Mouse (Mus musculus) limb, embryonic 14.5 days (tissue): ENCODE measurements at regions not wholly inside any gene's neighbourhood (a gene's known extent, or its start where the extent isn't known, plus 50 kb on each side); places are given as distances from the start of the nearest gene placed in this dataset.

ENCODE experiments used
- ATAC-seq: fragments of 200-750 bp; cut with Nextera tagmentation; 2 replicates; pipeline ENCODE4 v1.8.0; 2017; ENCODE audit warnings: low read depth, moderate number of reproducible peaks, moderate TSS enrichment; ENCODE audit not compliant: low FRiP score
- DNase-seq: peaks from one replicate; pipeline ENCODE4 v3.0.0-alpha.2; 2015; ENCODE audit warnings: low spot score
- H3K27ac ChIP-seq: fragments of 300-500 bp; sonication (generic); replicated peaks from 2 replicates; pipeline ENCODE4 v1.5.1; 2014; ENCODE audit warnings: low read depth, mild to moderate bottlenecking, low read length, moderate library complexity, mixed read lengths
- H3K27me3 ChIP-seq: fragments of 300-500 bp; sonication (generic); 2 replicates; pipeline ENCODE4 v1.6.1; 2014; ENCODE audit warnings: low read length, mixed read lengths; ENCODE audit not compliant: control insufficient read depth, insufficient read depth
- H3K36me3 ChIP-seq: fragments of 300-500 bp; sonication (generic); 2 replicates; pipeline ENCODE4 v1.6.1; 2014; ENCODE audit warnings: mild to moderate bottlenecking, low read length, moderate library complexity, mixed read lengths; ENCODE audit not compliant: control insufficient read depth, insufficient read depth
- H3K4me1 ChIP-seq: fragments of 300-500 bp; sonication (generic); 2 replicates; pipeline ENCODE4 v1.6.1; 2014; ENCODE audit warnings: antibody characterized with exemption, low read length, mixed read lengths; ENCODE audit not compliant: control insufficient read depth, insufficient read depth
- H3K4me2 ChIP-seq: fragments of 300-500 bp; sonication (generic); replicated peaks from 2 replicates; pipeline ENCODE4 v1.6.1; 2014; ENCODE audit warnings: low read depth, mild to moderate bottlenecking, low read length, moderate library complexity; ENCODE audit not compliant: severe bottlenecking
- H3K4me3 ChIP-seq: fragments of 300-500 bp; sonication (generic); replicated peaks from 2 replicates; pipeline ENCODE4 v1.5.1; 2014; ENCODE audit warnings: low read length
- H3K9ac ChIP-seq: fragments of 300-500 bp; sonication (generic); 2 replicates; pipeline ENCODE4 v1.6.1; 2014; ENCODE audit warnings: mild to moderate bottlenecking, low read depth, low read length, moderate library complexity; ENCODE audit not compliant: severe bottlenecking
- H3K9me3 ChIP-seq: fragments of 300-500 bp; sonication (generic); 2 replicates; pipeline ENCODE4 v1.6.1; 2016; ENCODE audit warnings: low read length; ENCODE audit not compliant: control insufficient read depth
- POLR2A ChIP-seq: fragments of 200-500 bp; IDR thresholded peaks from 2 replicates; pipeline ENCODE4 v1.8.0; 2012; ENCODE audit warnings: inconsistent platforms, mild to moderate bottlenecking, moderate library complexity, borderline replicate concordance; ENCODE audit not compliant: insufficient read depth, insufficient read length; ENCODE audit errors: extremely low read depth
- WGBS: fragments of 180-500 bp; shearing (Covaris S2); extraction: QIAGEN DNeasy Blood & Tissue Kit; methylation state at CpG from one replicate; pipeline ENCODE4 v1.1.7; 2014; 5-methylcytosine and 5-hydroxymethylcytosine counted together

DNA sequence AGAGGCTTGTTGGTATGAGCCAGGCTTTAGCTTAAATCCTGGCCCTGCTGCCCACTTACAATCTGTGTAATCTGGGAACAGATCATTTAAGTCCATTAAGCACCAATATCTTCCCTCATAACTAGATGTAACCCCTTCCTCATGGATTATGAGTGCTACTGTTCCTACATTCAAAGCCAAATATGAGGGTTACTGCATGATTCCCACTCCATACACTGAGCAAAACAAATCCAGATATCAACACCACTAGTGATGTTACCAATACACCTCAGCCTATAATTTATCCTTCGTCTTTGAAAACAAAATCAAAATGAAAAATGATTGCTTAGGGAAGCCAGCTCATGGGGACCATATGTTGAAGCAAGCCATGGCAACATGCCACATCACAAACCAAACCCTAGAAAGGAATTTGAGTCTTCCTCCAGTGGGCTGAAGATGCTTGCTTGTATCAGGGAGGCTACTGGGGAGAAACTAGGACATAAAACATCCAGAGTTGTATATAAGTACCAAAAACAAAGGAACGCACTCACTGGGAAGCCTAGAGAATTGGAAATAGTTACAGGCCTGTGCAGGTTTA lies 531.8 kb upstream of the Cdh11 start:
- Histone ChIP-seq H3K9ac (no peak overlapping the region), H3K27ac (no peak overlapping the region), H3K27me3 (no peaks in the 10 kb centered on the region), H3K4me1 (peaks cover 9% of the 10 kb centered on the region; the same call in 1 of the 2 replicates), H3K9me3 (no peaks in the 10 kb centered on the region), H3K36me3 (no peaks in the 10 kb centered on the region), H3K4me2 (no peak overlapping the region), H3K4me3 (no peak overlapping the region)
- no peak for TF ChIP-seq POLR2A
- DNase-seq (peak; percentile 19), ATAC-seq (no peak)
- 79% methylated on average over 2 of the region's 2 CpGs for WGBS

- no peaks in the 10 kb centered on the region for H3K27me3 ChIP-seq
- ATAC-seq, result no peak
- no peaks in the 10 kb centered on the region for H3K36me3 ChIP-seq
- H3K27ac ChIP-seq, result no peak overlapping the region
- peaks cover 5% of the 10 kb centered on the region; the same call in 1 of the 2 replicates for H3K4me1 ChIP-seq
- DNase-seq, result no peak
- H3K9ac ChIP-seq, result no peak overlapping the region
- no peak overlapping the region for H3K4me2 ChIP-seq
- H3K4me3 ChIP-seq, result no peak overlapping the region
- TF ChIP-seq POLR2A, result no peak
- H3K9me3 ChIP-seq, result no peaks in the 10 kb centered on the region
Observed at GRCm38 (mm10) chr8:103324016-103324665, 538.7 kb upstream of the Cdh11 start.

- H3K9me3 ChIP-seq, result no peaks in the 10 kb centered on the region
- DNase-seq (no peak), ATAC-seq (no peak)
- H3K27me3 ChIP-seq, result no peaks in the 10 kb centered on the region
- H3K4me2 ChIP-seq, result no peak overlapping the region
- H3K27ac ChIP-seq, result no peak overlapping the region
- H3K36me3 ChIP-seq, result no peaks in the 10 kb centered on the region
- TF ChIP-seq POLR2A, result no peak
- H3K4me1 ChIP-seq, result no peaks in the 10 kb centered on the region
- no peak overlapping the region for H3K9ac ChIP-seq
- H3K4me3 ChIP-seq, result no peak overlapping the region
- 66% methylated on average over 2 of the region's 2 CpGs for WGBS
Observed at GRCm38 (mm10) chr8:103331415-103331814, 546.0 kb upstream of the Cdh11 start.

- Histone ChIP-seq H3K4me2 (no peak overlapping the region), H3K27me3 (no peaks in the 10 kb centered on the region), H3K27ac (no peak overlapping the region), H3K9me3 (no peaks in the 10 kb centered on the region), H3K4me1 (no peaks in the 10 kb centered on the region), H3K9ac (no peak overlapping the region), H3K36me3 (no peaks in the 10 kb centered on the region), H3K4me3 (no peak overlapping the region)
- TF ChIP-seq POLR2A, result no peak
- WGBS, result 94% methylated on average over 3 of the region's 3 CpGs
- DNase-seq (no peak), ATAC-seq (no peak)
Observed at GRCm38 (mm10) chr8:103337314-103337713, 551.9 kb upstream of the Cdh11 start.

DNA sequence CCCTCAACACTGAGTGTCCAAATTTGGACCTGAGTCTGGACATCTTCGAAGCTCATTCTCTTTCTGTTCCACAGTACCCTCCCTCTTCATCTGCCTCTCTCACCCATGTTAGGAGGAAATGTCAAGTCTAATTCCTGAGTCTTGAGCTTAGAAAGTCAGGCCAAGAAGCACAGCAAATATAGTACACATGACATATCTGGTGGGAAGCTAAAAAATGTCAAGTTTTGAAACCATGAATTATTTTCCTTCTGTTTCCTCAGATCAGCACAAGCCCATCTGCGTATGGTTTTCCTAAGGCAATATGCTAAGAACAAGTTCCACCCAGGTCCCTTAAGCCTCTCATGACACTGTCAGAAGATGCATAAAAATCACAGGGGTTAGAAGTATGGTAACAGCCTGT lies 553.6 kb upstream of the Cdh11 start:
- no peak overlapping the region for H3K9ac ChIP-seq
- no peak for TF ChIP-seq POLR2A
- DNase-seq (no peak), ATAC-seq (no peak)
- H3K27ac ChIP-seq, result no peak overlapping the region
- 88% methylated on average over 2 of the region's 2 CpGs for WGBS
- H3K9me3 ChIP-seq, result no peaks in the 10 kb centered on the region
- no peaks in the 10 kb centered on the region for H3K36me3 ChIP-seq
- H3K4me1 ChIP-seq, result no peaks in the 10 kb centered on the region
- H3K27me3 ChIP-seq, result no peaks in the 10 kb centered on the region
- no peak overlapping the region for H3K4me3 ChIP-seq
- no peak overlapping the region for H3K4me2 ChIP-seq
